Mouse (Mus musculus) urinary bladder, postnatal 14 days (tissue): ENCODE results near the gene Cep89.

Source experiments
- DNase-seq: peaks from one replicate; pipeline ENCODE4 v3.0.0; 2021; ENCODE audit warnings: low spot score

Cep89 gene

GRCm38 (mm10) chr7:35382706-35383353, 14.0 kb upstream of the Cep89 start:
- no peak for DNase-seq

GRCm38 (mm10) chr7:35386525-35386952, 10.3 kb upstream of the Cep89 start:
- DNase-seq, result peak; percentile 32

GRCm38 (mm10) chr7:35388694-35389093, 8.1 kb upstream of the Cep89 start:
- DNase-seq, result no peak

- DNase-seq, result peak; percentile 32
Measured at GRCm38 (mm10) chr7:35392935-35393334, 3.9 kb upstream of the Cep89 start.

GRCm38 (mm10) chr7:35395734-35396456, 940 bp upstream of the Cep89 start:
- no peak for DNase-seq

- no peak for DNase-seq
Measured at GRCm38 (mm10) chr7:35401169-35401568, 4.3 kb downstream of the Cep89 start.

- no peak for DNase-seq
Measured at GRCm38 (mm10) chr7:35415226-35415625, 18.4 kb downstream of the Cep89 start.

- no peak for DNase-seq
Measured at GRCm38 (mm10) chr7:35415801-35416653, 19.2 kb downstream of the Cep89 start.

- DNase-seq, result no peak
Measured at GRCm38 (mm10) chr7:35416654-35416948, 19.8 kb downstream of the Cep89 start.

- no peak for DNase-seq
Measured at GRCm38 (mm10) chr7:35423071-35423470, 26.2 kb downstream of the Cep89 start.

GRCm38 (mm10) chr7:35428146-35428545, 31.3 kb downstream of the Cep89 start:
- DNase-seq, result no peak

GRCm38 (mm10) chr7:35435266-35435665, 38.4 kb downstream of the Cep89 start:
- DNase-seq, result no peak

GRCm38 (mm10) chr7:35447501-35447900, 50.7 kb downstream of the Cep89 start:
- DNase-seq, result no peak

- DNase-seq, result peak; percentile 11
Measured at GRCm38 (mm10) chr7:35447996-35448846, 51.4 kb downstream of the Cep89 start, which contains the start of gene Slc7a9. Slc7a9 (plus strand) TSS chr7:35448796.

GRCm38 (mm10) chr7:35448867-35449266, 52.0 kb downstream of the Cep89 start:
- no peak for DNase-seq

- no peak for DNase-seq
Measured at GRCm38 (mm10) chr7:35456091-35456814, 59.4 kb downstream of the Cep89 start.

GRCm38 (mm10) chr7:35460971-35461370, 64.1 kb downstream of the Cep89 start:
- no peak for DNase-seq

- DNase-seq, result no peak
Measured at GRCm38 (mm10) chr7:35465027-35465426, 68.2 kb downstream of the Cep89 start.

- DNase-seq, result no peak
Measured at GRCm38 (mm10) chr7:35467856-35468255, 71.0 kb downstream of the Cep89 start.

- no peak for DNase-seq
Measured at GRCm38 (mm10) chr7:35470794-35471193, 74.0 kb downstream of the Cep89 start.

- peak; percentile 4 for DNase-seq
Measured at GRCm38 (mm10) chr7:35476457-35476856, 79.6 kb downstream of the Cep89 start.
